Mouse (Mus musculus) lung, embryonic 16.5 days (tissue): ENCODE data around the gene Slc35e2. TPM values are rescaled to one million over a fixed set of nuclear protein-coding genes. Genes with fewer than 3 reads are reported as not detected.
A peak's percentile ranks its signal among the peaks of the same experiment; 100 is the strongest.
"Not testable (repeated sequence)": the region's sequence is repeated elsewhere in the genome, so short reads cannot be mapped to it uniquely, and the experiment has no call there.

Experiments
- ATAC-seq: fragments of 200-750 bp; cut with Nextera tagmentation; 2 replicates; pipeline ENCODE4 v1.8.0; 2017; ENCODE audit warnings: low read depth, mild to moderate bottlenecking, moderate library complexity
- H3K27ac ChIP-seq: fragments of 300-500 bp; sonication (generic); 2 replicates; pipeline ENCODE4 v1.5.1; 2014; ENCODE audit warnings: mild to moderate bottlenecking, control low read depth, low read length
- H3K27me3 ChIP-seq: fragments of 300-500 bp; sonication (generic); 2 replicates; pipeline ENCODE4 v1.6.1; 2014; ENCODE audit warnings: low read depth, low read length, mixed read lengths; ENCODE audit not compliant: control insufficient read depth, insufficient read depth
- H3K36me3 ChIP-seq: fragments of 300-500 bp; sonication (generic); 2 replicates; pipeline ENCODE4 v1.6.1; 2014; ENCODE audit warnings: low read length; ENCODE audit not compliant: control insufficient read depth, insufficient read depth
- H3K4me1 ChIP-seq: fragments of 300-500 bp; sonication (generic); replicated peaks from 2 replicates; pipeline ENCODE4 v1.6.1; 2014; ENCODE audit warnings: low read length, mixed read lengths; ENCODE audit not compliant: control insufficient read depth, insufficient read depth
- H3K4me2 ChIP-seq: fragments of 300-500 bp; sonication (generic); 2 replicates; pipeline ENCODE4 v1.6.1; 2014; ENCODE audit warnings: low read depth, low read length, control low read depth
- H3K4me3 ChIP-seq: fragments of 300-500 bp; sonication (generic); 2 replicates; pipeline ENCODE4 v1.5.1; 2014; ENCODE audit warnings: mild to moderate bottlenecking, low read length, control low read depth
- H3K9ac ChIP-seq: fragments of 300-500 bp; sonication (generic); 2 replicates; pipeline ENCODE4 v1.6.1; 2014; ENCODE audit warnings: low read length, control low read depth
- H3K9me3 ChIP-seq: fragments of 300-500 bp; sonication (generic); 2 replicates; pipeline ENCODE4 v1.6.1; 2016; ENCODE audit warnings: low read length; ENCODE audit not compliant: control insufficient read depth
- WGBS: fragments of 180-500 bp; shearing (Covaris S2); extraction: QIAGEN DNeasy Blood & Tissue Kit; methylation state at CpG from one replicate; pipeline ENCODE4 v1.1.7; 2014; 5-methylcytosine and 5-hydroxymethylcytosine counted together
- polyA plus RNA-seq: library from polyadenylated mRNA; unstranded; fragments of >200 nt; fragmentation: Nextera tagmentation; extraction: Ambion mirVana; gene quantifications from 2 replicates; pipeline ENCODE4 v1.2.1, GENCODE M21; 2015

The Slc35e2 gene
- polyA plus RNA-seq, 1 experiment from 2014 or later, result 6.5 TPM

DNA sequence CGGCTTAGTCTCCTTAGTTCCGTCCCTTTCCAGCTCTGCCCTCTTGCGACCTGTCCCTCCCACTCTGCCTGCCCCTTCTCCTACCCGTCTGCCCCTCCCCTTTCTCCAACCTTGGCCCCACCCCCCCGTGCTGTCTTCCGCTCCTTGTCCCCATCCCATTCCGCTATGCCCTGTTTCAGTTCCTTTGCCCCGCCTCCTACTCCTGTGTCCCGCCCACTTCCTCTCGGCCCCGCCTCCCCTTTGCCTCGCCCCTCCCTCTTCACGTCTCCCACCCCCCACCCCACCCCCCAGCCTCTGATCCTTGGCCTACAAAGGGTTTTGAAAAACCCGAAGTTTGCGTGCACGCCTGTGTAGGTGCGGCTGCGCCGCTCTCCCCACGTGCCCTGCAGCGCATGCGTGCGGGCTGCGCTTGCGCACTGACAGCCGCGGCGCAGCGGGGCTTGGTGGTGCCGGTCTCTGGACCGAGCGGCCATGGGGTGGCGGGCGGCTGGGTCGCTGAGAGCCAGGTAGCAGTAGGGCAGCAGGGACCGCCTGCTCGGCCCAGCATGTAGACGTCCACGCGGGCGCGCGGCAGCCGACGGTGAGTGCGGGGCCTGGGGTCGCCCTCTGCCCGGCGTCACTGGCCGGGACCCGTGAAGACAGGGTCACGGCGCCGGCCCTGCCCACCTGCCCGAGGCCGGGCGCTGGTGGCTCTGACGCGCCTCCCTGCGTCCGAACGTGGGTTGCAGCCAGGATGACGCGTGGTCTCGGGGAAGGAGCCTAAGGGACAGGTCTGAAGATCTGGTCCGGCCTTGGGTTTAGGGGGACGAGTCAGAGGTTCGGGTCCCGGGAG is 37.6 kb upstream of the Slc35e2 start:
- peak overlapping the region; percentile 91 for H3K27ac ChIP-seq
- H3K4me1 ChIP-seq, result peaks cover 39% of the 10 kb centered on the region
- peak overlapping the region; percentile 84 for H3K4me3 ChIP-seq
- H3K27me3 ChIP-seq, result no peaks in the 10 kb centered on the region
- peaks cover 21% of the 10 kb centered on the region for H3K36me3 ChIP-seq
- WGBS, result under 1% methylated on average over 62 of the region's 69 CpGs
- peak overlapping the region; percentile 81 for H3K9ac ChIP-seq
- ATAC-seq, result peak; percentile 96
- peak overlapping the region; percentile 80 for H3K4me2 ChIP-seq
- H3K9me3 ChIP-seq, result no peaks in the 10 kb centered on the region

DNA sequence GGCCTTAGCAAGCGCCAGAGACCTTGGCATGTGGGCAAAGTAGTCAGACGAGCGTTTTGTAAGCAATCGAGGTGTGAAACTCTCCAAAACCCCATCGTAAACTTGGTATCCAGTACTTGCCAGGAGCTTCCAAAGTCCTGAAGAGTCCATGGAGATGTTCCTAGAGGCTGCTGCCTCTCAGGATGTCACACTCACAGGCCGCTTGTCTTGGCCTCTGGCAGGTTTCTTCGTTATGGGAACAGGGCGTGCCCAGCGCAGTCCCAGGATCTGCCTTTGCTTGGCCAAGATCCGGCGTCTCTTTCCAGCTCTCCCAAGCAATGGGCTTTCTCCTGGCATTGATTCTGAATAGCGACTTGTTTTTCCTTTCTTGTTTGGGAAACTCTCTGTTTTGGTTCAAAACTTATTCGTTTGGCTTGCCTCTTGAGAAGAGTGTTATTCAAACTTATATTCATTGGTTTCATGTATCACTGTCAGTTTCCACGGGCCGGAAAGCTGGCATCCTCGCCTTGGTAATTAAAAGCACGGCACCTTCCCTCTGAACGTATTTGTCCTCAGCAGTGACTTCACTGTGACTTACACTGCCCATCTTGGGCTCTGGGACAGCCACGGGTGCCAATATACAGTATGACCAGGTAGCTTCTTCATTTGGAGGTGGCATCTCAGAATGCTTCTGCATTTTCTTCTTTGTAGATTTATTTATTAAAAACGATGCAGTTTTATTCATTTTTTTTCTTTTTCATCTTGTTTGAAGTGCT is 36.7 kb upstream of the Slc35e2 start:
- H3K4me3 ChIP-seq, result peak overlapping the region; percentile 84
- H3K4me1 ChIP-seq, result peaks cover 39% of the 10 kb centered on the region
- H3K4me2 ChIP-seq, result peak overlapping the region; percentile 80
- H3K36me3 ChIP-seq, result peaks cover 13% of the 10 kb centered on the region
- no peak for ATAC-seq
- peak overlapping the region; percentile 91 for H3K27ac ChIP-seq
- 10% methylated on average over 20 of the region's 20 CpGs for WGBS
- H3K27me3 ChIP-seq, result no peaks in the 10 kb centered on the region
- no peaks in the 10 kb centered on the region for H3K9me3 ChIP-seq
- H3K9ac ChIP-seq, result peak overlapping the region; percentile 81

DNA sequence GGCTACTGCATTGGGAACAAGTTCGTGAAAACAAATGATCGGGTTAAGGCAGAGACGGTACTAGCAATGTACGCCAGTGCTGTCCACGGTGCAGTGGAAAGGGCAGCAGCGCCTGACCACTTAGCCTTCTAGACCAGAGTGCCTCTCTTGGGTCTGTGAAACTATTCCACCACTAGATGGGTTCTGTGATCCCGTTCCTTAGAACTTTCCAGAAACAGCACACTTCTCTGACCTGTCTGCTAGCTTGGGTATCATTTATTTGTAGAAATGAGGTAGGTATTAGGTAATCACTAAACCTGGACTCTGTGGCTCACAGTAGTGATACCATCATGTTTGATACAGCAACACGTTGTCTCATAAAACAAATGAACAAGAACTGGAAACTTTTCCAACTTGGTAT is 34.7 kb upstream of the Slc35e2 start:
- H3K4me3 ChIP-seq, result no peak overlapping the region

DNA sequence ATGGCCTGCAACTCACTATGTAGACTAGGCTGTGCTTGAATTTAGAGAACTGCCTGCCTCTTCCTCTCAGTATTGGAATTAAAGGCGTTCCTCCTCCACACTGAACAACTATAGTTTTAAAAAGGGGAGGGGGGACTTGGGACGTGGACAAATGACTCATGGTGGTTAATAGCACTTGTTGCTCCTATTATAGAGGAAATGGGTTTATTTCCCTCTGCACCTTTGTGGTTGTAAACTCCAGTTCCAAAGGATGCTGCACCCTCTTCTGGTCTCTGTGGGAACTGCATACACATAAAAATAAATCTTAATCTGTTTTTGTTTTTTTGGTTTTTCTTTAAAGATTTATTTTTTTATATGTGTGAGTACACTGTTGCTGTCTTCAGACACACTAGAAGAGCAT is 33.0 kb upstream of the Slc35e2 start:
- no peak for ATAC-seq
- H3K9me3 ChIP-seq, result no peaks in the 10 kb centered on the region
- no peak overlapping the region for H3K4me2 ChIP-seq
- no peak overlapping the region for H3K27ac ChIP-seq
- no peak overlapping the region for H3K4me3 ChIP-seq
- H3K9ac ChIP-seq, result no peak overlapping the region
- H3K4me1 ChIP-seq, result peaks cover 13% of the 10 kb centered on the region
- no peaks in the 10 kb centered on the region for H3K36me3 ChIP-seq
- WGBS, result 38% methylated on average over 2 of the region's 2 CpGs
- no peaks in the 10 kb centered on the region for H3K27me3 ChIP-seq

More for the DNA sequence above, 34.7 kb upstream of the Slc35e2 start:
- 42% methylated on average over 8 of the region's 8 CpGs for WGBS
- Histone ChIP-seq H3K27me3 (no peaks in the 10 kb centered on the region), H3K9me3 (no peaks in the 10 kb centered on the region), H3K9ac (no peak overlapping the region), H3K27ac (no peak overlapping the region), H3K4me1 (peaks cover 26% of the 10 kb centered on the region), H3K4me2 (no peak overlapping the region), H3K36me3 (no peaks in the 10 kb centered on the region)
- no peak for ATAC-seq

DNA sequence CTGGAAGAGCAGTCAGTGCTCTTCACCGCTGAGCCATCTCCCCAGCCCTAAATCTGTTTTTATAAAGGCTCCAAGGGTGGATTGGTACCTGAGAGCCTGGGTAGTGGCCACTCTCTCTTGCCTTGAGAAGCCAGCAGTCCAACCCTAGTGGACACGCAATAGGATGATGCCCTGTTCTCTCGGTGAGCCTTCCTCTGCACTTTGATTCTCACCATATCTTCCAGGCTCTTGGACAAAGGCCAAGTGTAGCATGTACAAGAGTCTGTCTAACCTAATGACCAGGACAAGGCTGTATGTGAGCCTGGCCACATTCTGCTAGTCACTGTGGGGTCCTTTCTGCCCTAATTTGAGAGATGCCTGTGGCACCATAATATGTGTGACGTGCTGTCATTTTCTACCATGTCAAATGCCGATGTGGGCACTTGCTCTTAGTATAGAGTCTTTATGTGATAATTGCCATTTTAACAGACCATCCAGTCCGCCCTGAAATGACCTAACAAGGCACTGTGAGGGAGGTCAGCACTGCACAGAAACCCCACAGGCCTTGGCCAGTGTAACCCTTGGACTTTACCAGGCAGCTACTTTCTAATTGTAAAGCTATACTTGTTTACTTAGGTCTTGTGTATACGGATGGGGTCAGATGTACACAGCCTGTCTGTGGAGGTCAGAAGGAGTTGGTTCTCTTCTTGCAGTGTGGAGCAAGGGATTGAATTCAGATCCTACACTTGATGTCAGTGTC is 32.4 kb upstream of the Slc35e2 start:
- H3K4me3 ChIP-seq, result no peak overlapping the region
- no peak for ATAC-seq
- H3K27ac ChIP-seq, result no peak overlapping the region
- no peak overlapping the region for H3K9ac ChIP-seq
- H3K9me3 ChIP-seq, result no peaks in the 10 kb centered on the region
- peaks cover 13% of the 10 kb centered on the region for H3K4me1 ChIP-seq
- no peaks in the 10 kb centered on the region for H3K27me3 ChIP-seq
- no peak overlapping the region for H3K4me2 ChIP-seq
- WGBS, result 81% methylated on average over 7 of the region's 7 CpGs
- H3K36me3 ChIP-seq, result no peaks in the 10 kb centered on the region

DNA sequence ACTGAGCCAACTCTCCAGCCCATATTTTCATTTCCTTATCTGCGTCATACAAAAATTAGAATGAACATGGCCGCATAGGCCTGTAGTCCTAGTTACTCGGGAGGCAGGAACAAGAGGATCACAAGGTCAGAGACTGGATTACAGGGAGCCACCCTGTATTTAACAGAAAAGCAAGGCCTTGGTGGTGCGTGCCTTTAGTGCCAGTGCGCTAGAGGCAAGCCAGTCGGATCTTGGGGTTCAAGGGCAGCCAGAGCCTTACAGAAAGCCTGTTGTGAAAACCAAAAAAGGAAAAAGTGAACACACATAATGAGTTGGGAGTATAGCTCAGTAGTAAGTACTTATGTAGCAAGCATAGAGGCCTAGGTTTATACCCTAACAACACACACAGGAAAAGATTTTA is 31.4 kb upstream of the Slc35e2 start:
- H3K4me1 ChIP-seq, result peaks cover 11% of the 10 kb centered on the region
- H3K9ac ChIP-seq, result no peak overlapping the region
- H3K9me3 ChIP-seq, result no peaks in the 10 kb centered on the region
- no peaks in the 10 kb centered on the region for H3K27me3 ChIP-seq
- no peaks in the 10 kb centered on the region for H3K36me3 ChIP-seq
- H3K4me2 ChIP-seq, result no peak overlapping the region
- no peak for ATAC-seq
- H3K4me3 ChIP-seq, result no peak overlapping the region
- 88% methylated on average over 6 of the region's 6 CpGs for WGBS
- H3K27ac ChIP-seq, result no peak overlapping the region

DNA sequence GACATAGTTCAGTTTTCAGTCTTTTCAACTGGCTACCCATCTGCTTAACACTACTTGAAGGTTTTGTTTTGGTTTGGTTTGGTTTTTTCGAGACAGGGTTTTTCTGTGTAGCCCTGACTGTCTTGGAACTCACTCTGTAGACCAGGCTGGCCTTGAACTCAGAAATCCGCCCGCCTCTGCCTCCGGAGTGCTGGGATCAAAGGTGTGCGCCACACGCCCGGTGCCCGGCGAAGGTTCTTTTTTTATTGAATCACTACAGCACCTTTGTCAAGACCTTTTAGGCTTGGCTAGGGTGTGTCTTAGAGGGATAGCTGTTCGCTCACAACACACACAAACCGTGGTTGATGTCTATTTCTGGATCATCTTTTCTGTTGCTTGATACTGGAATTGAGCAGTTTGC is 30.9 kb upstream of the Slc35e2 start:
- not testable (repeated sequence) for ATAC-seq, H3K27me3 ChIP-seq, H3K4me3 ChIP-seq, H3K27ac ChIP-seq, H3K4me1 ChIP-seq, H3K36me3 ChIP-seq, H3K4me2 ChIP-seq, H3K9me3 ChIP-seq, H3K9ac ChIP-seq
- WGBS, result 89% methylated on average over 11 of the region's 11 CpGs

DNA sequence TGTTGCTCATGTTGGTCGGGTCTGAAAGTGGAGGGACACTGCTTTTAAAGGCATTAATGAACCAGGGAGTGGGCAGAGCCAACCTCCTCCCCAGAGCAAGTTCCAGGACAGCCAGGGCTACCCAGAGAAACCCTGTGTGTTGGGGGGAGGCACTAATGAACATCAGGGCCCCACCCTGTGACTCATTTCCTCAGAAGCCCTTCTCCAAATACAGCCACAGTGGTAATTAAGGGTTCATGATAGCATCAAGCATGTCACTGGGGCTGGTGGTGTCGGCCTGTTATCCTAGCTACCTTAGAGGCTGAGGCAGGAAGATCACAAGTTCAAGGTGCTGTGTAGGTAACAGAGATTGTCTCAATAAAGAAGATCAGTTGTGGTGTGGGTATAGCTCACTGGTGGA is 29.8 kb upstream of the Slc35e2 start:
- Histone ChIP-seq H3K9ac (no peak overlapping the region), H3K4me3 (no peak overlapping the region), H3K27me3 (no peaks in the 10 kb centered on the region), H3K36me3 (no peaks in the 10 kb centered on the region), H3K27ac (no peak overlapping the region), H3K4me1 (no peaks in the 10 kb centered on the region), H3K9me3 (no peaks in the 10 kb centered on the region), H3K4me2 (no peak overlapping the region)
- 67% methylated on average over 2 of the region's 2 CpGs for WGBS
- ATAC-seq, result no peak

DNA sequence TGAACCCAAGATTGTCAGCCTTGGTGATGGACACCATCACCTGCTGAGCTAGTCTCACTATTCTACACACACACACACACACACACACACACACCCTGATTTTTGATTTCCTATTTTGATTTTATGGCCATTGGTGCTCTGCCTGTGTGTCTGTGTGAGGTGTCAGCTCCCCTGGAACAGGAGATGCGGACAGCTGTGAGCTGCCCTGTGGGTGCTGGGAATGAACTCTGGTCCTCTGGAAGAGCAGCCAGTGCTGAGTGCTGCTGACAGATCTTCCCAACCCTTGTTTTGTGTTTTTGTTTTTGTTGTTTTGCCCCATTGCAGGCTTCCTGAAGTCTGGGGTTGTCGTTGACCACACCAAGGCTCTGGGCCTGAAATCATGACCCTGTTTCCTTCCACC is 28.1 kb upstream of the Slc35e2 start:
- Histone ChIP-seq H3K4me3 (no peak overlapping the region), H3K27ac (no peak overlapping the region), H3K4me1 (no peaks in the 10 kb centered on the region), H3K27me3 (no peaks in the 10 kb centered on the region), H3K36me3 (no peaks in the 10 kb centered on the region; the same call in none of the 2 replicates), H3K9ac (no peak overlapping the region), H3K4me2 (no peak overlapping the region), H3K9me3 (no peaks in the 10 kb centered on the region)
- no peak for ATAC-seq
- 91% methylated on average over 2 of the region's 2 CpGs for WGBS
